Mouse (Mus musculus): Measurements from ENCODE around the gene Glt1d1. TPM values are rescaled to one million over a fixed set of nuclear protein-coding genes. Genes with fewer than 3 reads are reported as not detected.

Glt1d1 gene
- total RNA-seq, 1 experiment, result 12.3 TPM

- in situ Hi-C loops (cut with MboI; ENCODE audit: low sequenced_read_pairs in 2 of 2, unreplicated experiment in 2 of 2), result no loop called here
- Histone ChIP-seq H3K27ac (ENCODE audit: insufficient read depth, low read depth, low read length, poor library complexity, severe bottlenecking) (no peak overlapping the region; the same call in 1 of the 2 replicates), H3K9ac (ENCODE audit: insufficient read depth, low read depth, low read length, poor library complexity, severe bottlenecking) (no peak overlapping the region), H3K9me3 (ENCODE audit: control insufficient read depth, insufficient read depth, low read depth, low read length) (no peaks in the 10 kb centered on the region), H3K4me3 (ENCODE audit: insufficient read depth in 1 of 2, low read depth in 1 of 2, low read length in 2 of 2, poor library complexity in 1 of 2, severe bottlenecking in 1 of 2) (no peak overlapping the region), H3K36me3 (ENCODE audit: control insufficient read depth, insufficient read depth, low read length, poor library complexity, severe bottlenecking) (peaks cover 29% of the 10 kb centered on the region), H3K4me1 (ENCODE audit: control insufficient read depth in 2 of 2, insufficient read depth in 2 of 2, low read length in 2 of 2, poor library complexity in 1 of 2) (peaks cover 11 to 12% of the 10 kb centered on the region in 2 experiments)
- TF ChIP-seq ZNF384 (IDR thresholded peaks at IDR 0.05; ENCODE audit: low read depth, low read length), result no peak
- TF ChIP-seq MAFK (IDR thresholded peaks at IDR 0.05; ENCODE audit: insufficient read depth, low read depth, low read length), result no peak
- no peak for TF ChIP-seq ZC3H11A (IDR thresholded peaks at IDR 0.05; ENCODE audit: borderline replicate concordance, low read depth, low read length)
- TF ChIP-seq CHD2 (IDR thresholded peaks at IDR 0.05; ENCODE audit: low read depth, low read length), result no peak
- no peak for TF ChIP-seq HCFC1 (IDR thresholded peaks at IDR 0.05; ENCODE audit: borderline replicate concordance, insufficient read depth, low read length)
- DNase-seq (ENCODE audit: low read depth, low spot score), result peak; percentile 55
Measured at GRCm38 (mm10) chr5:127660267-127660666, 28.2 kb downstream of the Glt1d1 start.

GRCm38 (mm10) chr5:127660979-127661378 lies 28.9 kb downstream of the Glt1d1 start:
- no peak for DNase-seq (ENCODE audit: low read depth, low spot score)
- Histone ChIP-seq H3K27ac (ENCODE audit: insufficient read depth, low read depth, low read length, poor library complexity, severe bottlenecking) (peak overlapping the region; percentile 57; the same call in 1 of the 2 replicates), H3K4me3 (ENCODE audit: insufficient read depth in 1 of 2, low read depth in 1 of 2, low read length in 2 of 2, poor library complexity in 1 of 2, severe bottlenecking in 1 of 2) (no peak overlapping the region), H3K4me1 (ENCODE audit: control insufficient read depth in 2 of 2, insufficient read depth in 2 of 2, low read length in 2 of 2, poor library complexity in 1 of 2) (peaks cover 11 to 12% of the 10 kb centered on the region in 2 experiments), H3K9me3 (ENCODE audit: control insufficient read depth, insufficient read depth, low read depth, low read length) (no peaks in the 10 kb centered on the region), H3K9ac (ENCODE audit: insufficient read depth, low read depth, low read length, poor library complexity, severe bottlenecking) (peak overlapping the region; percentile 14; the same call in 1 of the 2 replicates), H3K36me3 (ENCODE audit: control insufficient read depth, insufficient read depth, low read length, poor library complexity, severe bottlenecking) (peaks cover 29% of the 10 kb centered on the region)
- in situ Hi-C loops (cut with MboI; ENCODE audit: low sequenced_read_pairs in 2 of 2, unreplicated experiment in 2 of 2), result no loop called here
- TF ChIP-seq CHD2 (IDR thresholded peaks at IDR 0.05; ENCODE audit: low read depth, low read length), result no peak
- peak; percentile 91 for TF ChIP-seq ZNF384 (IDR thresholded peaks at IDR 0.05; ENCODE audit: low read depth, low read length)

DNA sequence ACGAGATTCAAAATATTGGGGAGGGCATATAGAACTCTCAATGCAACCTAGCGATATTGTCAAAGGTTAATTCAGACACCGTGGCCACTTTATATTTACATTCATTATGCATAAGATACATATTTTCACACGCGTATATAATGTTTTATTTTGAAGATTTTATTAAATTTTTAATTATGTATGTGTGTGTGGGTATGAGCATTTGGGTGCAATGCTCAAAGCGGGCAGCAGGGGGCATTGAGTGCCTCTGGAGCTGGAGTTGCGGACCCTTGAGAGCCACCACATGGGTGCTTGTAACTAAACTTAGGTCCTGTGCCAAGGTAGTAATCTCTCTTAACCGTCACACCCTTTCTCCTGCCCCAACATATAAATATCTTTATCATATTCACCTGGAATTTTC lies 41.9 kb downstream of the Glt1d1 start:
- H3K9me3 ChIP-seq (ENCODE audit: control insufficient read depth, insufficient read depth, low read depth, low read length), result peaks cover 4% of the 10 kb centered on the region; the same call in 1 of the 2 replicates
- peaks cover 20% of the 10 kb centered on the region for H3K36me3 ChIP-seq (ENCODE audit: control insufficient read depth, insufficient read depth, low read length, poor library complexity, severe bottlenecking)
- no peak for DNase-seq (ENCODE audit: low read depth, low spot score)
- in situ Hi-C loops (cut with MboI; ENCODE audit: low sequenced_read_pairs in 2 of 2, unreplicated experiment in 2 of 2), result no loop called here
- no peak overlapping the region for H3K9ac ChIP-seq (ENCODE audit: insufficient read depth, low read depth, low read length, poor library complexity, severe bottlenecking)
- TF ChIP-seq HCFC1 (IDR thresholded peaks at IDR 0.05; ENCODE audit: borderline replicate concordance, insufficient read depth, low read length) (no peak), ZNF384 (IDR thresholded peaks at IDR 0.05; ENCODE audit: low read depth, low read length) (no peak), ZC3H11A (IDR thresholded peaks at IDR 0.05; ENCODE audit: borderline replicate concordance, low read depth, low read length) (no peak), CHD2 (IDR thresholded peaks at IDR 0.05; ENCODE audit: low read depth, low read length) (no peak), MAFK (IDR thresholded peaks at IDR 0.05; ENCODE audit: insufficient read depth, low read depth, low read length) (no peak)
- H3K4me1 ChIP-seq (ENCODE audit: control insufficient read depth in 2 of 2, insufficient read depth in 2 of 2, low read length in 2 of 2, poor library complexity in 1 of 2), result peaks cover 0 to 5% of the 10 kb centered on the region in 2 experiments; a peak in 3 of 4 replicates
- H3K27ac ChIP-seq (ENCODE audit: insufficient read depth, low read depth, low read length, poor library complexity, severe bottlenecking), result no peak overlapping the region
- no peak overlapping the region for H3K4me3 ChIP-seq (ENCODE audit: insufficient read depth in 1 of 2, low read depth in 1 of 2, low read length in 2 of 2, poor library complexity in 1 of 2, severe bottlenecking in 1 of 2)

DNA sequence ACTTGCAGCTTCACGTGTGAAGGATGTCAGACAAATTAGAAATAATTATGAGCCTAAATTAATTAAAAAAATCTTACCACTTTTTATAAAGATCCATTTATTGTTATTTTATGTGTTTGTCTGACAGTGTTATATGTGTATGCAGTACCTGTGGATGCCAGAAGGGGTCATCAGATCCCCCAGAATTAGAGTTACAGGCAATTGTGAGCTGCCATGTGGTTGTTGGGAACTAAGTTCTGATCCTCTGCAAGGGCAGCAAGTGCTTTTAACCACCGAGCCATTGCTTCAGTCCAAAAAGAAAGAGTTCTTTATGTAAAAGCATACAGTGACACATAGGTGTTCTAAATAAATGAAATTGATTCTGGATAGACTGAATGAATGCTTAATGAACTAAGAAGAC lies 45.5 kb downstream of the Glt1d1 start:
- Histone ChIP-seq H3K4me1 (ENCODE audit: control insufficient read depth in 2 of 2, insufficient read depth in 2 of 2, low read length in 2 of 2, poor library complexity in 1 of 2) (no peaks in the 10 kb centered on the region), H3K9ac (ENCODE audit: insufficient read depth, low read depth, low read length, poor library complexity, severe bottlenecking) (no peak overlapping the region), H3K27ac (ENCODE audit: insufficient read depth, low read depth, low read length, poor library complexity, severe bottlenecking) (no peak overlapping the region), H3K9me3 (ENCODE audit: control insufficient read depth, insufficient read depth, low read depth, low read length) (peaks cover 5% of the 10 kb centered on the region; the same call in 1 of the 2 replicates), H3K36me3 (ENCODE audit: control insufficient read depth, insufficient read depth, low read length, poor library complexity, severe bottlenecking) (peaks cover 30% of the 10 kb centered on the region), H3K4me3 (ENCODE audit: insufficient read depth in 1 of 2, low read depth in 1 of 2, low read length in 2 of 2, poor library complexity in 1 of 2, severe bottlenecking in 1 of 2) (no peak overlapping the region)
- in situ Hi-C loops (cut with MboI; ENCODE audit: low sequenced_read_pairs in 2 of 2, unreplicated experiment in 2 of 2), result no loop called here
- DNase-seq (ENCODE audit: low read depth, low spot score), result no peak
- TF ChIP-seq CHD2 (IDR thresholded peaks at IDR 0.05; ENCODE audit: low read depth, low read length), result no peak
- no peak for TF ChIP-seq ZC3H11A (IDR thresholded peaks at IDR 0.05; ENCODE audit: borderline replicate concordance, low read depth, low read length)
- TF ChIP-seq ZNF384 (IDR thresholded peaks at IDR 0.05; ENCODE audit: low read depth, low read length), result no peak
- TF ChIP-seq HCFC1 (IDR thresholded peaks at IDR 0.05; ENCODE audit: borderline replicate concordance, insufficient read depth, low read length), result no peak
- no peak for TF ChIP-seq MAFK (IDR thresholded peaks at IDR 0.05; ENCODE audit: insufficient read depth, low read depth, low read length)

DNA sequence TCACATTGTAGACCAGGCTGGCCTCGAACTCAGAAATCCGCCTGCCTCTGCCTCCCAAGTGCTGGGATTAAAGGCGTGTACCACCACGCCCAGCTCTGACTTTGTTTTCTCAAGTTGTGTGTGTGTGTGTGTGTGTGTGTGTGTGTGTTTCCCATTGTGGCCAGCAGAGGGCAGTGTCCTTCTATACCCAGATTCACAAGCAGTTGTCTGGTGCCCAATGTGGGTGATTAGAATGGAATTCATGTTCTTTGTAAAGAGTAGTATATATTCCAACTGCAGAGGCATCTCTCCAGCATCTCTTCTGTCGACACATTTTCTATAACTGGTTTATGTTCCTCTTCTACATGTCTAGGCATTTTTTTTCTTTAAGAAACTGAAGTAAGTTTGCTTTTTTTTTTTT lies 46.4 kb downstream of the Glt1d1 start:
- H3K9ac ChIP-seq (ENCODE audit: insufficient read depth, low read depth, low read length, poor library complexity, severe bottlenecking), result no peak overlapping the region
- no peak overlapping the region for H3K27ac ChIP-seq (ENCODE audit: insufficient read depth, low read depth, low read length, poor library complexity, severe bottlenecking)
- H3K4me3 ChIP-seq (ENCODE audit: insufficient read depth in 1 of 2, low read depth in 1 of 2, low read length in 2 of 2, poor library complexity in 1 of 2, severe bottlenecking in 1 of 2), result no peak overlapping the region
- H3K4me1 ChIP-seq (ENCODE audit: control insufficient read depth in 2 of 2, insufficient read depth in 2 of 2, low read length in 2 of 2, poor library complexity in 1 of 2), result no peaks in the 10 kb centered on the region
- in situ Hi-C loops (cut with MboI; ENCODE audit: low sequenced_read_pairs in 2 of 2, unreplicated experiment in 2 of 2), result no loop called here
- H3K9me3 ChIP-seq (ENCODE audit: control insufficient read depth, insufficient read depth, low read depth, low read length), result peaks cover 5% of the 10 kb centered on the region; the same call in 1 of the 2 replicates
- no peak for DNase-seq (ENCODE audit: low read depth, low spot score)
- peaks cover 33% of the 10 kb centered on the region for H3K36me3 ChIP-seq (ENCODE audit: control insufficient read depth, insufficient read depth, low read length, poor library complexity, severe bottlenecking)
- TF ChIP-seq MAFK (IDR thresholded peaks at IDR 0.05; ENCODE audit: insufficient read depth, low read depth, low read length) (no peak), HCFC1 (IDR thresholded peaks at IDR 0.05; ENCODE audit: borderline replicate concordance, insufficient read depth, low read length) (no peak), ZC3H11A (IDR thresholded peaks at IDR 0.05; ENCODE audit: borderline replicate concordance, low read depth, low read length) (no peak), ZNF384 (IDR thresholded peaks at IDR 0.05; ENCODE audit: low read depth, low read length) (no peak), CHD2 (IDR thresholded peaks at IDR 0.05; ENCODE audit: low read depth, low read length) (no peak)
